Mouse (Mus musculus): ENCODE results near the gene Scamp3.

GRCm38 (mm10) chr3:89166945-89167344 is 10.3 kb upstream of the Scamp3 start:
- TF ChIP-seq CTCF (conservative IDR thresholded peaks at IDR 0.05 in 1 of 2, IDR thresholded peaks at IDR 0.05 in 1 of 2; ENCODE audit: low read depth in 2 of 2, low read length in 2 of 2) (no peak), POLR2A (IDR thresholded peaks at IDR 0.05; ENCODE audit: low read depth, low read length) (no peak), HCFC1 (IDR thresholded peaks at IDR 0.05; ENCODE audit: low read depth, low read length) (no peak), ELF1 (IDR thresholded peaks at IDR 0.05; ENCODE audit: low read depth, low read length) (no peak)
